Mouse (Mus musculus): Measurements from ENCODE around the gene Rtl4. TPM values are rescaled to one million over a fixed set of nuclear protein-coding genes. Genes with fewer than 3 reads are reported as not detected.

Rtl4 gene
- total and polyA plus RNA-seq, 3 experiments, result not detected

DNA sequence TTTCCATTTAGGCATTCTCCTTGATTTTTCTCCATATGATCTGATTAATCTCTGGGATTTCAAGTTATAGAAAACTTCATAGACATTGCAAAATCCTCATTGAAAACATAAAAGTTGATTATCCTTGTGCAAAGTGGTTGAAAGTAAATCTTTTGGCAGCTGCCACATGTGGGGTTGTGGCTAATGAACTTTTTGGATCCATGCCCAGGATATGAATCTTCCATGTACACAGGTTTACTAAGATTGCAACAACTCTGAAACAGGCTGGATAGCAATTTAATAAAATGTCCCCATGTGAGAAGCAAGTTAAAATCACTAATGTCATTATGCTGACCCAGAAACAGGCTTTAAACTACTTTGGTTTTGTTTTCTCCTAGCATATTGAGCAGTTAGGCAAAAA, 401.1 kb downstream of the Rtl4 start:
- TF ChIP-seq CTCF (IDR thresholded peaks at IDR 0.05; ENCODE audit: low read depth, low read length) (no peak), GATA2 (IDR thresholded peaks at IDR 0.05; ENCODE audit: borderline replicate concordance, low read depth, low read length) (no peak), TAL1 (conservative IDR thresholded peaks at IDR 0.05; ENCODE audit: low read depth, low read length) (no peak), POLR2AphosphoS5 (IDR thresholded peaks at IDR 0.05; ENCODE audit: insufficient replicate concordance, low read depth, low read length) (no peak), GATA1 (IDR thresholded peaks at IDR 0.05; ENCODE audit: borderline replicate concordance, low read length) (no peak)
- Histone ChIP-seq H3K4me3 (ENCODE audit: low read depth, low read length) (no peak overlapping the region), H3K27me3 (ENCODE audit: insufficient read depth, low read length) (no peaks in the 10 kb centered on the region), H3K4me1 (ENCODE audit: insufficient read depth, low read depth, low read length) (no peaks in the 10 kb centered on the region), H3K36me3 (replicated peaks) (no peaks in the 10 kb centered on the region), H3K9me3 (replicated peaks) (no peaks in the 10 kb centered on the region)
- DNase-seq (ENCODE audit: low spot score) (no peak), ATAC-seq (ENCODE audit: extremely low read depth, insufficient number of reproducible peaks, low FRiP score, poor library complexity, severe bottlenecking) (no peak)

DNA sequence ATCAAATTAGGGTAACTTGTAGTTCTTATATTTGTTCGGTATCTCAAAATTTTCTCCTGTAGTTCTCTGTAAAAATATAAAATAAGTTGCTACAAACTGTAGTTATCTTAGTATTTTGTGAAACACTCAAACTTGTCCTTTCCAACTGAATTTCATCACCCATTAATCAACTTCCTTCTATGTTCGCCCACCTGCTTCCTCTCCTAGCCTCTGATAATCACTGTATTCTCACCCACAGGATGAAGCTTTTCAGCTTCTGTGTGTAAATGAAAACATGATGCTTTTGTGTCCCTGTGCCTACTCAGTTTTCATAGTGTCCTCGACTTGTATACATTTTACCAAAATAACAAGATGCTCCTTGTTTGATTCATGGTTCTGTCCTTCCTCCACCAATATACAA, 401.7 kb downstream of the Rtl4 start:
- Histone ChIP-seq H3K4me3 (ENCODE audit: low read depth, low read length) (no peak overlapping the region), H3K36me3 (replicated peaks) (no peaks in the 10 kb centered on the region), H3K4me1 (ENCODE audit: insufficient read depth, low read depth, low read length) (no peaks in the 10 kb centered on the region), H3K9me3 (replicated peaks) (no peaks in the 10 kb centered on the region), H3K27me3 (ENCODE audit: insufficient read depth, low read length) (no peaks in the 10 kb centered on the region)
- no peak for ATAC-seq (ENCODE audit: extremely low read depth, insufficient number of reproducible peaks, low FRiP score, poor library complexity, severe bottlenecking)
- no peak for DNase-seq (ENCODE audit: low spot score)
- TF ChIP-seq GATA1 (IDR thresholded peaks at IDR 0.05; ENCODE audit: borderline replicate concordance, low read length), result no peak
- TF ChIP-seq CTCF (IDR thresholded peaks at IDR 0.05; ENCODE audit: low read depth, low read length), result no peak
- no peak for TF ChIP-seq TAL1 (conservative IDR thresholded peaks at IDR 0.05; ENCODE audit: low read depth, low read length)
- no peak for TF ChIP-seq POLR2AphosphoS5 (IDR thresholded peaks at IDR 0.05; ENCODE audit: insufficient replicate concordance, low read depth, low read length)
- no peak for TF ChIP-seq GATA2 (IDR thresholded peaks at IDR 0.05; ENCODE audit: borderline replicate concordance, low read depth, low read length)

DNA sequence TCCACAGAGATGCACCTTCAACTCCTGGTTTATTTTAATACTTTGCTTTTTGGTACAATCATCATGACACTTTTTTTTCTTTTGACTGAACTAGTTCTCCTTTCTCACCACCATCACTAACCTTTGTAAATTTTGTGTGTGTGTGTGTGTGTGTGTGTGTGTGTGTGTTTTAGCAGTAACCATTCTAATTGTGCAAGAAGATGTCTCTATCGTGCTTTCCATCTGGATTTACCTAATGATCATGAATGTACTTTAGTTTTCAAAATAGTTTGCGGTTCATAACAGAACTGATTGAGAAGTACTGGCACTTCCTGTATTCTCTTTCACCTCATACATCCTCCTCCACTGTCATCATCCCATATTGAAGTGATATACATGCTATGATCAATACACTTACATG, 402.3 kb downstream of the Rtl4 start:
- no peaks in the 10 kb centered on the region for H3K4me1 ChIP-seq (ENCODE audit: insufficient read depth, low read depth, low read length)
- TF ChIP-seq CTCF (IDR thresholded peaks at IDR 0.05; ENCODE audit: low read depth, low read length) (no peak), TAL1 (conservative IDR thresholded peaks at IDR 0.05; ENCODE audit: low read depth, low read length) (no peak), GATA2 (IDR thresholded peaks at IDR 0.05; ENCODE audit: borderline replicate concordance, low read depth, low read length) (no peak), GATA1 (IDR thresholded peaks at IDR 0.05; ENCODE audit: borderline replicate concordance, low read length) (no peak), POLR2AphosphoS5 (IDR thresholded peaks at IDR 0.05; ENCODE audit: insufficient replicate concordance, low read depth, low read length) (no peak)
- no peaks in the 10 kb centered on the region for H3K27me3 ChIP-seq (ENCODE audit: insufficient read depth, low read length)
- no peaks in the 10 kb centered on the region for H3K9me3 ChIP-seq (replicated peaks)
- H3K4me3 ChIP-seq (ENCODE audit: low read depth, low read length), result no peak overlapping the region
- DNase-seq (ENCODE audit: low spot score), result no peak
- ATAC-seq (ENCODE audit: extremely low read depth, insufficient number of reproducible peaks, low FRiP score, poor library complexity, severe bottlenecking), result no peak
- H3K36me3 ChIP-seq (replicated peaks), result no peaks in the 10 kb centered on the region

Other genes starting within 250 kb of the Rtl4 start
- not detected in 2 replicates for gene Trpc5os, start 232.3 kb upstream of the Rtl4 start, total RNA-seq (2014; fragmentation: Nextera tagmentation)
- gene Trpc5os, start 232.3 kb upstream of the Rtl4 start, total RNA-seq (2017), result 0.11 and 0.29 TPM in 2 replicates
- not detected in 2 replicates for gene Trpc5os, start 232.3 kb upstream of the Rtl4 start, polyA plus RNA-seq (2012)
- not detected in 2 replicates for gene Trpc5, start 727 bp upstream of the Rtl4 start, total RNA-seq (2014; fragmentation: Nextera tagmentation)
- gene Trpc5, start 727 bp upstream of the Rtl4 start, total RNA-seq (2017), result under 0.01 TPM in 1 of 2 replicates, not detected in the other
- gene Trpc5, start 727 bp upstream of the Rtl4 start, polyA plus RNA-seq (2012), result not detected in 2 replicates